Mouse (Mus musculus): ENCODE measurements around the gene Mlh1. TPM values are rescaled to one million over a fixed set of nuclear protein-coding genes. Genes with fewer than 3 reads are reported as not detected.

Gene Mlh1
- polyA plus RNA-seq, 1 experiment = 37.4 TPM

DNA sequence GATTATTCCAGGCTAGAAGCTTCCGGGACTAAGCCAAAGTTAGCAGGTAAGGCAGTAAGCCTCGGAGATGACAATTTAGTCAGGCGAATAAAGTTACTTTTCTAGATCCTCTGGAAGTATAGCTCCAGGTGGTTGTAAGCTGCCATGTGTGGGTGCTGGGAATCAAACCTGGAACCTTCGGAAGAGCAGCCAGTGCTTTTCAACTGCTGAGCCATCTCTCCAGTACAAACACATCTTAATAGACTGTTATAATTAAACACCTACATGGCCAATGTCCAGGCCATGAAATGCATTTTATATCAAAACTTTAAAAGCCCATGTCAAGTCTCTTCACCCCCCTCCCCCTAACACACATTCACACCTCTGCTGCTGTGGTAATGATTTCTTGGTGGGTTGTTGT is 16.4 kb upstream of the Mlh1 start:
- no peak for DNase-seq (ENCODE audit: extremely low spot score in 1 of 2, low spot score in 1 of 2)

DNA sequence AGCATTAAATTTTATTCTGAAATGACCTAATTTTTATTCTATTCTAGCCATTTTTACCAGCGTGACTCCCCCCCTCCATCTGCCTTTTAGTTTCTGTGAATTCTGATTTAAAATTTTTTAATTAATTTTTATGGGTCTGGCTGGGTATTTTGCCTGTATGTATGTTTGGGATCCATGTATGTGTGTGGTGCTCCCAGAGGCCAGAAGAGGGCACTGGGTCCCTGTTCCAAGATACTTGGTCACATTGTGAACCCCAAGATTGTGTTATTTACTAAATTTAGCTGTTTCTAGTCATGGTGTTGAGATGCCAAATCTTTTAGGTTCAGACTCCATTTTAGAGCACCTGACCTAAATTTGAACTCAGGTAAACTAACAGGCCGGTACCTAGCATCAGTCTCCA is 14.9 kb upstream of the Mlh1 start:
- DNase-seq (ENCODE audit: extremely low spot score in 1 of 2, low spot score in 1 of 2) = no peak

- DNase-seq (ENCODE audit: extremely low spot score in 1 of 2, low spot score in 1 of 2) = no peak
Observed at GRCm38 (mm10) chr9:111285676-111286075, 14.1 kb upstream of the Mlh1 start.

- no peak for DNase-seq (ENCODE audit: extremely low spot score in 1 of 2, low spot score in 1 of 2)
Observed at GRCm38 (mm10) chr9:111285061-111285460, 13.5 kb upstream of the Mlh1 start.

DNA sequence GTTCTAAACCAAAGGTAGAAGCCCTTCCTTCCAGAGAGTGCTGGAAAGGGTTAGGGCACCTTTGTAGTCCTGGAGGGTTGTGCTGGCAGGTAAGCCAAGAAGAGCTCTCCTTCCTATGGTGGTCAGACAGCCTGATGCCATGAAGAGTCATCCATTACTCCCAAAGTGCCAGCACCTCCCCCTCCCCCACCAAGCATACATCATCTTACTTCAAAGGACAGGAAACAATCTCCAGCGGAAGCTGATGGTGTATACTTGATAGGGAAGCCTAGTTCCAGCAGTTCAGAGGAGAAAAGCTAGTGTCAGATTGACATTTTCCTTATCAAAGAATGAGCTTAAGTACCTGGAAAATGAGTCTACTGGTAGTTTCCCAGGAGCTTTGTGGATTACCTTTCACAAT is 3.6 kb upstream of the Mlh1 start:
- no peak for DNase-seq (ENCODE audit: extremely low spot score in 1 of 2, low spot score in 1 of 2)

GRCm38 (mm10) chr9:111273958-111274357 is 2.4 kb upstream of the Mlh1 start:
- no peak for DNase-seq (ENCODE audit: extremely low spot score in 1 of 2, low spot score in 1 of 2)

GRCm38 (mm10) chr9:111272996-111273785 is 1.6 kb upstream of the Mlh1 start:
- DNase-seq (ENCODE audit: extremely low spot score in 1 of 2, low spot score in 1 of 2) = no peak

GRCm38 (mm10) chr9:111272356-111272755 is 765 bp upstream of the Mlh1 start:
- DNase-seq (ENCODE audit: extremely low spot score in 1 of 2, low spot score in 1 of 2) = peak in 1 of 2 experiments; percentile 21

DNA sequence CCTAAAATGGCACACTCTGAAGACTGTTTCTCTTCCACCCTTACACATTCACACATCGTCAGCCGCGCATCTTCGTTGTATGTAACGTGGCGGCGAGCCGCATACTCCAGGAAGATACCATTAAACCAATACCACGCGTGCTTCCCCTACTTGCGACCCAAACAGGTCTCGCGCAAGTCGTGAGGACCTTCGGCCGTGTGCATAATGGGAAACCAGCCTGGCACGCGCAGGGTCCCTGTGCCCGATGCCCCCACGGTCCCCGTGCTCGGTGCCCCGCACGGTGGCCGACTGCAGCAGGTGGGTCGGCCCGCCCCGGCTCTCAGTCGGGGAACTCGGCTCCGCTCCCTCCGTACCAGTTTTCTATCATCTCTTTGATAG is 546 bp downstream of the Mlh1 start:
- no peak for DNase-seq (ENCODE audit: extremely low spot score in 1 of 2, low spot score in 1 of 2)

GRCm38 (mm10) chr9:111270606-111271005 is 985 bp downstream of the Mlh1 start:
- DNase-seq (ENCODE audit: extremely low spot score in 1 of 2, low spot score in 1 of 2) = no peak

DNA sequence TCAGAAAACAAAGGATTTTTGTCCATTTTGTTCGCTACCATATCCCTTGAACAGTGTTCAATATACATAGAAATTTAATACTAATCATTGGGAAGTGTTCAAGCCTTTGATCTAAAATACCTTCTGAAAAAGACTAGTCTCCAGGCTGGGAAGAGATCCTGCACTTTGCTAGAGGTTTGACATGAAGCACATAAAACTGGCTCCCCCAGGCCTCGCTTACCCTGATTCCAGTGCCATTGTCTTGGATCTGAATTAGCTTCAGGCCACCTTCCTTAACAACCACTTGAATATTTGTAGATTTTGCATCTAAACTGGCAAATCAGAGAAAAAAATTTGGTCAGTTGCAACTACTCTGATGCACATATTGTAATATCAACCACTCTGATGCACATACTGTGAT is 3.6 kb downstream of the Mlh1 start:
- no peak for DNase-seq (ENCODE audit: extremely low spot score in 1 of 2, low spot score in 1 of 2)

DNA sequence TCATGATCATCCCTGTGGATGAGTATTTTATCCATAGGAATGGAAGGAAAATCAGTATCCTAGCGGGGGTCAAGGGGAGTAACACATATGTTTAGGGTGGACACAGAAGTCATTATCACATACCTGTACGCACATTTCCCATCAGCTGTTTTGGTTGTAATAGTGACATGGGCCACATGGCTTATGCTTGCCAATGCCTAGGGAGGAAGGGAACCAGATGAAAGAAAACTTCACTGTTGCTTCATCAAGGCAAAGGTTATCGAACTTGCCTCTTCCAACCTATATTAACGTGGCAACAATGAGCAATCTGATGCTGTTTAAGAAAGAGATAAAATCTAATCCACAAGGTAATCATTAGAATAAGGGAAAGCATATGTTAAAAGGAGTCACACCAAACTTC is 10.2 kb downstream of the Mlh1 start:
- DNase-seq (ENCODE audit: extremely low spot score in 1 of 2, low spot score in 1 of 2) = no peak

- DNase-seq (ENCODE audit: extremely low spot score in 1 of 2, low spot score in 1 of 2) = peak in 1 of 2 experiments; percentile 52
Observed at GRCm38 (mm10) chr9:111260360-111260985, 11.1 kb downstream of the Mlh1 start.

- DNase-seq (ENCODE audit: extremely low spot score in 1 of 2, low spot score in 1 of 2) = no peak
Observed at GRCm38 (mm10) chr9:111252161-111252869, 19.3 kb downstream of the Mlh1 start.

GRCm38 (mm10) chr9:111247682-111248246 is 23.8 kb downstream of the Mlh1 start:
- DNase-seq (ENCODE audit: extremely low spot score in 1 of 2, low spot score in 1 of 2) = peak in 1 of 2 experiments; percentile 52

DNA sequence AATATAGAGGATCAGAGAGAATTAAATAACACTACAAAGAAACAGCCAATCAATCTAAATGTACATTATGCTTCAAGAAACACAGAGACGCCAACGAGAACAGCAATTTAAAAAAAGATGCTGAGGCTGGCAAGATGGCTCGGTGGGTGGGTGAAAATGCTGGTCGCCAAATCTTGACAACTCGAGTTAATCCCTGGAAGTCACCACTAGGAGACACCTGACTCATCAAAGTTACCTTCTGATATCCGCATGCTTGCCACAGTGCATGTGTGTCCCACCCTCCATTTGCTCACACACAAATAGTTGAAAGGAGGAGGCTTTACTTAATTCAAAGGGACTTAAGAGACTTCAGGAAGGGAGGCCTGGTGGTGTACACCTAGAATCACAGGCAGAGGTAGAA is 26.0 kb downstream of the Mlh1 start:
- peak in 1 of 2 experiments; percentile 18 for DNase-seq (ENCODE audit: extremely low spot score in 1 of 2, low spot score in 1 of 2)

GRCm38 (mm10) chr9:111243384-111243783 is 28.2 kb downstream of the Mlh1 start:
- DNase-seq (ENCODE audit: extremely low spot score in 1 of 2, low spot score in 1 of 2) = no peak

- DNase-seq (ENCODE audit: extremely low spot score in 1 of 2, low spot score in 1 of 2) = no peak
Observed at GRCm38 (mm10) chr9:111239821-111240220, 31.8 kb downstream of the Mlh1 start.

DNA sequence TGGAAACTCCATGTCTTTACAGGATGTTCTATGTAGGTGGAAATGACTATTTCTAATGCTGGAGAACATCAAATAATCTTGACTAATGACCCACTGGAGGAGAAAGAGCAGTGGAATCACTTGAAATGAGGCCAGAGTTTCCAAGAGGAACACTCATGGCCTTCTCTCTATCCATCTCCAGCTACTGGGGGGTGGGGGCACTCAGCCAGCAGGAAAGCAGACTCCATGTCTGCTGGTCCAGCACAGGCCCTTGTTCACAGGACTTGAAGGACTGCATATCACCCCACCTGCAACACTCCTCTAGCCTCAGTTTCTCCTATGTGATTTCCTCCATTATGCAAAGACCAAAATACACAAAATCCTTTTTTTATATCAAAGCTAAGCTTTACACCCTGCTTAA is 33.9 kb downstream of the Mlh1 start:
- DNase-seq (ENCODE audit: extremely low spot score in 1 of 2, low spot score in 1 of 2) = no peak

DNA sequence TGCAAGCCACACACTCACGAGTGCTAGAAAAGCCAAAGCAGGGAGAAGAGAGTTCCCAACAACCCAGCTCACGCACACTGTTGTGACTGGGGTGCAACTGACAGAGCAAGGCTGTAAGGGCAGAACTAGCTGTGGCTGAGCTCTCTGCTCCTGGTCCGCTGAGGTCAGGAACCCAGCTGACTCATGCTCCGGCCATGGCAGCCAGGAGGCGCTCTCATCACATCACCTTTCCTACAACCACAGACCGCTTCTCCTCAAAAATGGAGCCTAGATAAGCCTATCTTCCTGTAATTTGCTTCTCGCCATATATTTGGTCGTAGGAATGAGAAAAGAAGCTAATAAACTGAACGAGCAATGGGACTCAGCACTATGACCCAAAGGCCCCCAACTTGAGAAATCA is 36.9 kb downstream of the Mlh1 start:
- no peak for DNase-seq (ENCODE audit: extremely low spot score in 1 of 2, low spot score in 1 of 2)

GRCm38 (mm10) chr9:111228446-111228845 is 43.1 kb downstream of the Mlh1 start:
- peak in 1 of 2 experiments; percentile 20 for DNase-seq (ENCODE audit: extremely low spot score in 1 of 2, low spot score in 1 of 2)

Measured in frontal cortex, adult 2 months (tissue).